Mouse (Mus musculus): Measurements from ENCODE around the gene Hapln1.

The Hapln1 gene

DNA sequence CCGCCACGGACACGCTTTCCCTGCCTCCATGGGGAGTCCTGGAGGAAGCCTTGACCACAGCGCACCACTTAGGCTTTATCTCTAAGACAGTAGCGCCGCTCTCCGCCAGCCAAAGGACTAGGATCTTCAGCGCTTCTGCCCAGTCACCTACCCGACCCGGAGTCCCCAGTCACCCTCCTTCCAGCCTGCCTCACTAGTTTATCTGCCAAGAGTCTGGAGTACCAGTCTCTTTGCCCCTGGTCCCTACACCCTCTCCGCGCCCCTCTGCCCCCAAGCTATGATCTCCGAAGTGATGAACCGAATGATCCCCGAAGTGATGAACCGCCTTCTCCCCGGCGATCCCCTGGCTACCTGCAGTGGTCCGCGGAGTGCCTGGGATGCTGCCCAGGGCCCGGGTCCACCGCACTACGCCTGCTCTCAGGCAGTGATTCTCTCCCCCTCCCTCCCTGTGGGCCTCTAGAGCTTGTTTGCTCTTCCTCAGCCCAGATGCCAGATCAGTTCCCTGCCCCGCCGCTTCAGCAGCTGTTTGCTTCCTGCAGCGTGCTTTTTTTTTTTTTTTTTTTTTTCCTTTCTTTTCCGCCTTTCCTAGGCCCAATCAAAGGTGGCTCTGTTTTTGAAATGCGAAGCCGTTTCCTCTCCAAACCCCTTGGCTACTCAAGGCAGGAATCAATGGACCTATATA is at the start of gene Hapln1:
TSS of gene Hapln1 (plus strand) at position 592 of the 682 bp plus-strand sequence.
- DNase-seq (ENCODE audit: low read depth): no peak

DNA sequence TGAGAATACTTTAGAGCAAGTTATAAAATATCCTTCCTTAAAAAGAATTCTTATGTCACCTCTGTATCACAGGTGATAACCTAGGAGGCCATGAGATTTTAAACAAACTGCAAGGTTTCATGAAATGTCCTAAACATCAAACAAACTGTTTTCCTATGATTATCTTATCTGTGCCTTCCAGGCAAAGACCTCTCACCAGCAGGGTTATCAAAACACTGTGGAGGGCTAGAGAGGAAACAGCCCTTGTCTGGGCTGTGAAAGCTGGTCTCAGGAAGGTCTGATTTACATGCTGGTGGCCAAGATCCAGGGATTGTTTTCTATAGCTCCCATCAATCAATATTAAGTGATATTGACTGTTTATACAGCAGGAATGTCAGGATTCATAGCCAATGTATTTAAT is 46.4 kb upstream of the Hapln1 start:
- peak; percentile 5 for DNase-seq (ENCODE audit: low read depth)

DNA sequence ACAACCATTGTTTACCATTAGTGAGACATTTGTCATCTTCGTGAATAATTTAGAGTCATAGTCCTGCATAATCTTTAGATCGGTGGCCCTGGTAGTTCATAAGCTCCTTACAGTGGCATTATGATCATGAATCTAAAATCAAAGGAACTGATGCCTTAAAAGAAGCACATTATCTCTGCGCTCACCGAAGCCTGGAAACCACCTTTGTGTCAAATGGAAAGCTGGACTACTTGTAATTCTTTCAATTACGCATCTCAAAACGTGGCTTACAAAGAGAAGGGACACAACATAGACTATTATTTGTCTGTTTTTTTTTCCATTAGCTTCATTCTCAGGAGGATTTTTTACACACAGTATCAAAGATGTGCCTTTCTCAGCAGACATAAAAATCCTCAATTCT is 45.9 kb upstream of the Hapln1 start:
- DNase-seq (ENCODE audit: low read depth): no peak

DNA sequence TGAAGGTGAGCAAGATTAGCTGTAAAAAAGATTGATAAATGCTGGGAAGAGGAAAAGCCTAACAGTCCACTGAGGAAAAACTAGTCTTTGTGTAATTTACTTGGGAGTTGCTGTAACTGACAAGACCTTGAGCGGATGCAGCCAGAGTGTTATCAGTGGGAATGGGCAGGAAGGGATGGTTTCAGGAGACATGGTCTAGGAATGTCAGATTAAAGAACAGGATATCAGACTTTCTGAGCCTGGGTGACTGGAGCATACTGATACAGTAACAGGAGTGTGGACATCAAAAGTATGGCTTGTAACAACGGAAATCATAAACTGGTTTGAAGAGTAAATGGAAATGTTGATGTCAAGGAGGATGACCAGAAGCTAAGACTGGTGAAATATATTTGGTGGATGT is 43.0 kb upstream of the Hapln1 start:
- no peak for DNase-seq (ENCODE audit: low read depth)

DNA sequence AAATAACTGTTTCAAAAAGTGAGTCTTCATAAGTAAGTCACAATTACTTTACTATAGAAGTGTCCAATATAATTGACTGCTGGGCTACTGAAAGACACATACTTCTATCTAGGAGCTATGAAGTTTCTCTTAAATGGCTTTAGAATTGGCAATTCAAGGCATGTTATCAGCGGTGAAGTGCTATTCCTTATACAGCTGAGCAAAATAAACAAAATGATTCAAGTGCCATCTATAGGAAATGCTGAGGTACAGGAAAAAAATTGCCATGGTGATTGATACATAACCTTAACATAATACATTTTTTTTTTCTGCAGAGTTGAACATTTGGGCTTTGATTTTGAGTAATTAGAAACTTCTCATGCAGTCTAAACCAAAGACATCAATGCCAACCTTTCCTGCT is 40.2 kb upstream of the Hapln1 start:
- no peak for DNase-seq (ENCODE audit: low read depth)

DNA sequence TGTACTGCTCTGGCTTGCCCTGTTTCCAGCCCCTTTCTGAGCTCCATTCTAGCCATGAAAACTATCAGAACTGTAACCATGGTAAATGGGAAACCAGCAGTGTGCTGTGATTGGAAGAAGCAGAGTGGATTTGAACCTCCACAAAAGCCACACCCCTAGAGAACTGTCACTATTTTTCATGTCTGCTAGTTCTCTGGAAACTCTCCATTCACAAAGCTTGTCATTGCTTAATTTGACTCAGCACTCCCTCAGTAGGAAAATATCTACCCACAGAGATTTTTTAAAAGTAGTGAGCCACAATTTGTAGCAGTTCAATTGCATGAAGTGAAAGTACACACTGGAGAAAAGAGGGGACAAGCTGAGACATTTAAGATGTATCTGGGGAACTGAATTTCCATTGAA is 18.1 kb upstream of the Hapln1 start:
- DNase-seq (ENCODE audit: low read depth): no peak

DNA sequence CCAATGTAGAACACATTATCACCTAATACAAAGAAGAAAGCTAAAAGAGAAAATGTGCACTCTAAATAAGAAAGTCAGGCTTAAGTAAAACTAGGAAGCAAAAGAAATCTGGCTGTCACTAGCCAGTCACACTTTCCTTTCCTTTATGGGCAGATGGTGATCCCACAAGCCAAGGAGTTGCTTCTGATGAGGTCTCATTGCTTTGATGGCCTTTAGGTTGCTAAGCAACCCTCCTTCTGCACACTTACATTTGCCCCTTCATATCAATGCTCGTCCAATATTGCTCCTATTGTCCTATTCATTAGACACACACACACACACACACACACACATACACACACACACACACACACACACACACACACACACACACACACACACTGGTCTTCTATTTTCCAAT is 10.9 kb upstream of the Hapln1 start:
- no peak for DNase-seq (ENCODE audit: low read depth)

DNA sequence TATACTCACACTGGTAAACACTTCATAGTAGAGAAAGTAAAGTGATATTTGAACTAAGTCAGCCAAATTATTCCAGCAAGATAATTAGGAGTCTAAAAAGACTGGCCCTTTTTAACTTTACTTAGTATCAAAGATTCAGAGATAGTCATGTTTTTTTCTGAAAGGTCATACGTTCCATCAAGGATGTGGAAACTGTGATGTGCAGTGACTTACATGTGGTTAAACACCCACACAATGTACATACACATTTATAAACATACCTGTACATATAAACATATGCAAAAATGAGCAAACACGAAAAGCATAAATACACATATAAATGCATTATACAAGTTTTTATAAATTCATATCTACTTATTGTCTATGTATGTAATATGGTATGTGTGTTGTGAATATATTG is 9.2 kb upstream of the Hapln1 start:
- no peak for DNase-seq (ENCODE audit: low read depth)

DNA sequence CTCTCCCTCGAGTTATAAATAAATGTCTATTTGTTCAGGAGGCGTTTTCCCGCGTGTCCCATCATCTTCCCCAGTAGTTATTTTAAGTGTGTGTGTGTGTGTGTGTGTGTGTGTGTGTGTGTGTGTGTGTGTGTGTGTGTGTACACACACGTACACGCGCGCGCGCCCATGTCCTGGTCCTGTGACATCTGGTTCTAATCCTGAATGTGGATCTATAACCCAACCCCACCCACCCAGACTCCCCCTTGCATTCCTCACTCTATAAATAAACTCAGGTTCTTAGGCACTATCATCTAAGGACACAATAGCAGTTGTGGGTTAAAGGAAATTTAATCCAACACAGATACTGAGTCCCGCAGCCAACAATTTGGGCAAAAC is 280 bp downstream of the Hapln1 start:
- no peak for DNase-seq (ENCODE audit: low read depth)

DNA sequence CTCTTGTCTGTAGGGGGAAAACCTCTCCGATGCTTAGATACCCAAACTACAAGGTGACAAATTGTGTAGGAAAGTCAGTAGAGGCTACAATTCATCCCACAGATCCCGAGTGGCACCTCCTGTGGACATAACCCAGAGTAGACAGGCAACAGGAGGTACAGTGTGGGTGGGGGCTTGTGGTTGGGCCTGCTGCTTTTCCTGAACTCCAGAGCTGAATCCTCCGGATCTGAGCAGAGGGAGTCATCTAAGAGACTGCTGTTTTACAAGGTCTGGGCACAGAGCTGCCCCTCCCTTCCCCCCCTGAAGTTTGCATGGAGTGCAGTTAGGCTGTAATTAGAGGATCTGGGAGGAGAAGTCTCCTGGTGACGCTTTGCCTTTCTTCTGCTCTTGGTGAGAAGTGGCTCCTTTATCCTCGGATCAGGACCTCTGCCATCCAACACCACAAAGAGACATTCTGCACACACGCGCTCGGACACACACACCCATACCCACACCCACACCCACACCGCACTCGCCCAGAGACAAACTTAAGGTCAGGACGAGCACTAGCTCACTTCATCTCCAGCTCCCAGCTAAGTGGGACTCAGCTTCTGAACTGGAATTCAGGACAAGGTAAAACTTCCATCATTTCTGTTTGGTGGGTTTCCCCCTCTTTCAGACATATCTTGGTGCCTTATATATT is 846 bp downstream of the Hapln1 start:
- no peak for DNase-seq (ENCODE audit: low read depth)

DNA sequence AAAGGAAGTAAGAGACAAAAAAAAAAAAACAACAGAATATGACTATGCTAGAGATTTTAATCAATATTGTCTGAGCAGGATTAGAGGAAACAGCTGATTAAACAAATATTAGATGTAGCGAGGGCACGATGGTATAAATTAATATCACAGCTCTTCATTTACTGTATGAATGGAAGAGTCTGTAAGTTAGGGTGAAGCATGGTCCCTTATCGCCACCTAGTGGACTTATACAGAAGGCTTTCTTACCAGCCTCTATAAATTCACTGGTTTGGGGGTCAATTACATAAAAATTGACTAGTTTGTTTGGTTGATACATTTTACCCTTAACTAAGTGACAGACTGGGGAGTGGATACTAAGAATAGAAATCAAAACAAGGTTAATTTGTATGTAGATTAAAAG is 3.4 kb downstream of the Hapln1 start:
- peak; percentile 37 for DNase-seq (ENCODE audit: low read depth)

DNA sequence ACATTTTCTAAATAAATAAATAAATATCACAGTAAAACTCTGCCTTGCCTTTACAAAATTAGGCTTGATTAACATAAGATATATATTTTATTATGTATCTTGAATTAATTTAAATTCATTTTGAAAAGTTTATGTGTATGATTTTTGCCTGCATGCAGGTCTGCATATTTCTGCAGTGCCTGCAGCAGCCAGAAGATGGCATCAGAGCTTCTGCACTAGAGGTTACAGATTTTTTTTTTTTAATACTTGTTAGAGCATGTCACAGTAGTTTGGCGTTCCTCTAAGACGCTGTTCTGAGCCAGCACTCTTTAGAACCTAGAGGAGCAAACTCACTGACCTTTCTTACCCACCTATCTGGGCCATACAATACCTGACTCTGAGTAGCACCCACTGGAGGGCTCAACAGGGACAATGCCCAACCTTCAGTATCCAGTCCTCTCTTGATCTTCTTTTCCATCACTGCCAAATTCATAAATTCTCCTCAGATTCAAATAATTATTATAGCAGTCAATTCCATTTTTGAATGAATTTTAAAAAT is 8.7 kb downstream of the Hapln1 start:
- DNase-seq (ENCODE audit: low read depth): no peak

DNA sequence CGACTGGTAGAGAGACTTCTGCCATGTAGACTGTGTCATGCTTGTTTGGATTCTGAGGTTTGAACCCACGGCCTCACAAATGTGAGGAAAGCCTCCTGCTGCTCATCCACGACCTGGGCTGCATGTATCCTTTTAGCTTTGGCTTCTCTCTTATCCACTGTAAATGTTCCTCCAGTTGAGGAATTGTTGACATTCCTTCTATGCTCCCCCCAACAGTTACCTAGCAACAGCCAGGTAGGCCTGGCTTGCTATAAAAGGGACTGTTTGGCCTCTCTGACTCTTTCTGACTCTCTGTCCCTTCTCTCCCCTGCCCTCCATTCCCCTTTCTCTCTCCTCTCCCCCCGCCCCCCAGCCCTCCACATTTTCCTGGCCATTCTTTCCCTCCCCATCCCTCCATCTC is 9.9 kb downstream of the Hapln1 start:
- DNase-seq (ENCODE audit: low read depth): no peak

DNA sequence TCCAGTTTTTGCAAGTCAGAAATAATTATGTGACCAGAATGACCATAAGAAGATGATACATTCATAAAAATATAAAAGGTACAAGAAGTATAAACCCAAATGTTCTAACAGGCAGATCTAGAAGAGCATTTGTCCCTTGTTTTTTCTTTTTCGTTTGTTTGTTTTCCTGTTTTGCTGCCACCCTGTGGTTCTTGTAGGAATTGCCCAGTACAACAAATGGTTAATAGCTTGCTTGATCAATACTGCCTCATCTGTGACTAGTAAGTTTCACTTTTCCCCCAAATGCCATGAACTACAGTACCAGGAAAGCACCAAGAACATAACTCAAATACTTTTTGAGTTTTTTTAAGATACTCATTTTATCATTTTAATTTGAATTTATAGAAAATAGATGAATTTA is 11.9 kb downstream of the Hapln1 start:
- DNase-seq (ENCODE audit: low read depth): no peak

DNA sequence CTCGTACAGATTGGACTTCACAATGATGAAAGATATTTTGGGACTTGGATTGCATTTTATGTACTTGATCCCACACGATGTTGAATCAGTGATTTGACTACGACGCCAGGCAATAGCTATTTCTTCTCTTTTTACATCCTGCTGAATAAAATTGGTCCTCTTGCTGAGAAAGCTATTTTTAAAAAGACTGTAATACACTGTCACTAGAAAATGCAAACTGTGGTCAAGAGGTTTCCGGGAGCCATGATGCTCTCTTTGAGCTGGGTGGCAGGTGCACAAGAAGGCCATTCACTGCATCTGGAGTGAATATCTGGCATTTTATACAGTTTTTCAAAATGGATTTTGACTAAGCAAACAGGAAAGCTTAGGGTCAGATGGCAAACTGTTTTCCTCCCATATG is 24.9 kb downstream of the Hapln1 start:
- DNase-seq (ENCODE audit: low read depth): no peak

DNA sequence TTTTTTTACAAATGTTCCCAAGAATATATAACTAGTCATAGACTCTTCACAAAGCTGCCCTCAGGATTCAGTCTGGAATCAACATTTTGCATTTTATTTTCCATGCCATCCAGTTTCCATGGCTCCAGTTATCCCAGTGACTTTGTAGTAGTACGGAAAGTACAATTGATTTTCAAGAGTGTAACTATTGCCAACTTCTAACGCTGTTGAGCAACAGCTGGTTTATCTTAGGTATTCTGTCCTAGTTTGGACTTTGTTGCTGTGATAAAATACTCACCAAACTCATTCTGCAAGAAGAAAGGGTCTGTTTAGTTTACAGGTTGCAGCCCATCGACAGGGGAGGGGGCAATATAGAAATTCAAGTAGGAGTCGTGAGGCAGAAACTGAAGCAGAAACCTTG is 26.7 kb downstream of the Hapln1 start:
- DNase-seq (ENCODE audit: low read depth): no peak

DNA sequence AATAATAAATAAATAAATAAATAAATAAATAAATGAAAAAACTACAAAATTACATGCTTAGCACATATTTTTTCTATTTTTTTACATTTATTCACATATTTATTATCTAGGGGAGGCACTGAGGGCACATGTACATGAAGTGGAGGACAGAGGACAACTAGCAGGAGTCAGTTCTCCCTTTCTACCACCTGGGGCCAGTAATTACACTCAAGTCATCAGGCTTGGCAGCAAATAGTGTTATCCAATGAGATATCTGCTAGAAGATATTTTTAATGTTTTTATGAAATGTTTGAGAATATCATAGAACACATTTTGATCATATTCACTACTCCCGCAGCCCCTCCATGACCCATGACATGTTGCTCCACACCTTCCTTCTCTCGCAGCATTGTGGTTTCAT is 39.5 kb downstream of the Hapln1 start:
- no peak for DNase-seq (ENCODE audit: low read depth)

DNA sequence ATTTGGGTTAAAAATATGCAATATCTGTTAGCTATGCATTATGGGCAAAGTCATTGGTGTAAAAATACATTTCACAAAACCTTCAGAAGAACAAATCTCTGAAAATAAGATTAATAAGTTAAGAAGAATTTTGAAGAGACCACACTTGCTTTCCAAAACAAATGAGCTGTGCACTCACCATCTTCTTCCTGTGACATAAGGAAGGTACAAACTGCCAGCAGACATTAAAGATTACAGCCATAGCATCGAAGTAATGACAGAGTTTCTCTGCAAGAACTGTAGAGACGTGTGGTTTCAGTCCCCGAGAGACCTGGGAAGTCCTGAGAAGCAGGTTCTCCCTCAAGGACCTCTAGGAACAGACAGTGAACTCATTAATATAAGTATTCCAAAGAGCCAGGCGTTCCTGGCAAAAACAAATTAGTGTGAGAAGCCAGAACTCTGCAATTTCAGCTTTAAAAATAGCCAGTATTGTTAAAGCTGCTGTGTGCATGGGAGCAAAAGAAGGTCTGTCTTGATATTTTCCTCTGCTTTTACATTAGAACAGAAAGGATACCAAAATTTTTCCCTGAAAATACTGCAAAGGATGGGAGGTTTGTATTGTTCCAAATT is 43.6 kb downstream of the Hapln1 start:
- DNase-seq (ENCODE audit: low read depth): no peak

DNA sequence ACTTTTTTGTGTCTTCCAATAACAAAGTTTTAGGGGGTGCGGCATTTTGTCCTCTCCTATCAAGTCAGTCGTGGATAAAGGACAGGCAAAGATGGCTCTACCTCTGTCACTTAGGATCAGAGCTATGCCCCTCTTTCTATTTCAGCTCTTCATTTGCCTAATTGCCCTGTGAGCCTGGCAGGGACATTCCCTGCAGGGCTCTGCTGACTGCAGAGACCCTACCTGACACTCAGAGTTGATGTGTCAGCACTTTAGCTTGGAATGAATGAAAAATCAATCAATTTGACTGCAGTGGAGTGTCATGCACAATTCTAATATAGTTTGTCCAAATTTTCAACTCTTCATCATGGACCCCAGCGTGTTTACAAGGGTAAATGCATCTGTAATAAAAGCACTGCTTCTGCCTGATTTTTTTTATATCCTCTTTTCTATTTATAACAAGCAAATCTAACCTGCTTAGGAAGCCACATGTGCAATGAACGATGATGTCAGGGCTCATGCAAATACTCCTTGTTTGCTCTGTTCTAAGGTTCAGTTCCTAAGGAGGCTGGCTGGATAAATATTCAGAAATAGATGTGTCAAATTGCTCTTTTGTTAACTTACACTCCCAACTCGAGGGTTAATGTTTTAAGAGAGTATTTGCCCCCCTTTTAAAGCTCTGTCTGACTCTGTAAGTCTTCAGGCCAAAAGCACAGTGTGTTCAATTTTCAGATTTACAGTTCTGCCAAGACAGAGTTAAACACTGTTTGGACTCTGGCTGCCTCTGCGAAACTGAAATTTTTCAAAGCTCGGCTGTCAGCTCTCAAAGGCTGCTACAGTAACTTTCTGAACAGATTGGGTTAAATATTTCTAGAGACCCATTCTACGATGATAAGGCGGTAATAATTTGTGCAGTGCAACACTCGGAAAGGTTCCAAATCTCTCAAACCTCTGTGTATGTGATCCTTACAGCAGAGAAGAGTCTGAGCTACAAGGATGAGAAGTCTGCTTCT is 44.4 kb downstream of the Hapln1 start:
- no peak for DNase-seq (ENCODE audit: low read depth)

DNA sequence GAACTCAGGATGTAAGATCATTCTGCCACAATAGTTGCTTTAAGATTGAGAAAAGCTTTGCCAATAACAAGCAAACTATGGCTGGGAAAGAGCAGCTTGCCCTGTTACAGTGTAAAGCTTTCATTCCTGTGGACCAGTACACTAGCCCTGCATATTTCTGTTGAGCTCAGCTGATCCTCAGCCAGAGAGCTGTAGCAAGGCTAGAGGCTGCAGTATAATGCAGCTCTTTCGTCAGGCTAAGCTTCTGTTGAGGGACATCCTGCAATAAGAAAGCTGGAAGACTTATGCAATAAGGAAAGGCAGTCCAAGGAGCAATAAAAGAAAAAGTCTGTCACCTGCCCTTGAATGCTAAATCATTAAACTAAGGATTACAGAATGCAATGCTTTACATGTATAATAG is 45.5 kb downstream of the Hapln1 start:
- no peak for DNase-seq (ENCODE audit: low read depth)

DNA sequence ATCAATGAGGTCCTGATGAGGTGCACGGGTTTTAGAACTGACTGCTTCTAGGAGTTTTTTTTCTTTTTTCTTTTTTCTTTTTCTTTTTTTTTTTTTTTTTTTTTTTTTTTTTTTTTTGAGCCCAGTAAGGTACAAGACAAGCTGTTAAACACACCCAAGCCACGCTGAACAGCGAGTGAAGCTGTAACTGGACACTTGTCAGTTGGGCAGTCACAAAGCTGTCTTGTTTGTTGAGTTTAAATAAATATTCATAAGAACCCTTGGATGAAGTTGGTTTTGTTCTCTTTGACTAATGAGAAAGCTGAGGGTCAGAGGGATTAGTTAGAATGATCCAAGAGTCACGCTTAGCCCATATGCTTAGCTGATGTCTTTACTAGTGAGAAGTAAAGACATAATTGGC is 55.5 kb downstream of the Hapln1 start:
- no peak for DNase-seq (ENCODE audit: low read depth)

DNA sequence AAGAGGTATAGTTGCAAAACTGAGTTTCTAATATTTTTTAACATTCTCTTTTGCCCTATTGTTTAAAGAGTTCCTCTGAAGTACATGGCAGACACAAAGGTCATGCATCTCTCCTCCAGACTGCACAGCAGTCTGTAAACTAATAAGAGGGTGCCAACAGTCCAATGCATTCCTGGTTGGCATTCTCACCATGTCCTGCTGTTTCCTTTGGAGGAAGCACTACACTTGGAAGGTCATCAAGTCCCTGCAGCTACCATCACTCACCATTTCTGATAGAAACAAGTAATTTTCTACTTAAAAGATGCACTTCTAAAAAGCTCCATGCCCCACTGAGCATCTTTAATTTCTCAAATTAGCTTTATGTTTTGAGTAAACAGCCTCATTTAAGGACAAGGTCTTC is 57.8 kb downstream of the Hapln1 start:
- DNase-seq (ENCODE audit: low read depth): no peak
